Mouse (Mus musculus) liver, embryonic 14.5 days (tissue): ENCODE measurements around the gene Tex35. TPM values are rescaled to one million over a fixed set of nuclear protein-coding genes. Genes with fewer than 3 reads are reported as not detected.

ENCODE experiments used
- ATAC-seq: fragments of 200-750 bp; cut with Nextera tagmentation; 2 replicates; pipeline ENCODE4 v1.8.0; 2017; ENCODE audit warnings: moderate number of reproducible peaks, mild to moderate bottlenecking, moderate library complexity; ENCODE audit not compliant: insufficient read depth
- DNase-seq, 3 experiments: peaks; one replicate each; pipeline ENCODE4 v3.0.0-alpha.2; 2012 to 2013; ENCODE audit warnings: low read depth in 3 of 3, low spot score in 3 of 3
- H3K27ac ChIP-seq: fragments of 300-500 bp; sonication (generic); 2 replicates; pipeline ENCODE4 v1.5.1; 2014; ENCODE audit warnings: moderate library complexity, mild to moderate bottlenecking, control low read depth, inconsistent platforms
- H3K27me3 ChIP-seq: fragments of 300-500 bp; sonication (generic); 2 replicates; pipeline ENCODE4 v1.6.1; 2014; ENCODE audit warnings: mild to moderate bottlenecking, low read length, moderate library complexity; ENCODE audit not compliant: control insufficient read depth, insufficient read depth
- H3K36me3 ChIP-seq: fragments of 300-500 bp; sonication (generic); replicated peaks from 2 replicates; pipeline ENCODE4 v1.6.1; 2014; ENCODE audit warnings: low read depth; ENCODE audit not compliant: control insufficient read depth, insufficient read depth
- H3K4me1 ChIP-seq, 2 experiments: fragments of 200-500 bp in 1 of 2; fragments of 300-500 bp in 1 of 2; sonication (generic) in 1 of 2; replicated peaks; 2 replicates each; pipeline ENCODE4 v1.6.1; 2012 to 2014; ENCODE audit warnings: antibody characterized with exemption in 1 of 2, inconsistent platforms in 1 of 2, low read length in 1 of 2; ENCODE audit not compliant: control insufficient read depth in 2 of 2, insufficient read depth in 2 of 2
- H3K4me2 ChIP-seq: fragments of 300-500 bp; sonication (generic); 2 replicates; pipeline ENCODE4 v1.6.1; 2014; ENCODE audit warnings: low read depth, mild to moderate bottlenecking, control low read depth, moderate library complexity
- H3K4me3 ChIP-seq, 2 experiments: fragments of 200-500 bp in 1 of 2; fragments of 300-500 bp in 1 of 2; sonication (generic) in 1 of 2; 2 replicates each; pipeline ENCODE4 v1.5.1; 2012 to 2014; ENCODE audit warnings: low read depth in 2 of 2, low read length in 2 of 2, mild to moderate bottlenecking in 2 of 2, control low read depth in 1 of 2, inconsistent platforms in 1 of 2, moderate library complexity in 1 of 2; ENCODE audit not compliant: insufficient read depth in 1 of 2
- H3K9ac ChIP-seq: fragments of 300-500 bp; sonication (generic); replicated peaks from 2 replicates; pipeline ENCODE4 v1.6.1; 2014; ENCODE audit warnings: mild to moderate bottlenecking, control low read depth, moderate library complexity
- H3K9me3 ChIP-seq: fragments of 300-500 bp; sonication (generic); 2 replicates; pipeline ENCODE4 v1.6.1; 2016; ENCODE audit warnings: low read length, mixed read lengths; ENCODE audit not compliant: control insufficient read depth
- CTCF ChIP-seq: IDR thresholded peaks from 2 replicates; pipeline ENCODE4 v1.5.1; 2016; ENCODE audit warnings: antibody characterized with exemption, low read depth, control low read depth
- EP300 ChIP-seq: IDR thresholded peaks from 2 replicates; pipeline ENCODE4 v1.6.1; 2016; ENCODE audit warnings: antibody characterized with exemption, low read depth
- WGBS: fragments of 180-500 bp; shearing (Covaris S2); extraction: QIAGEN DNeasy Blood & Tissue Kit; methylation state at CpG from one replicate; pipeline ENCODE4 v1.1.7; 2014; ENCODE audit not compliant: insufficient replicate concordance; 5-methylcytosine and 5-hydroxymethylcytosine counted together
- polyA plus RNA-seq, 2 experiments: library from polyadenylated mRNA; depleted of rRNA in 1 of 2; stranded (reverse) in 1 of 2; unstranded in 1 of 2; fragments of >200 nt; fragmentation: Nextera tagmentation in 1 of 2; extraction: Ambion mirVana in 1 of 2; gene quantifications; 2 replicates each; pipeline versions ENCODE4 v1.2.1 to v1.2.3; 2012 to 2014

Tex35 gene
- polyA plus RNA-seq, 2 experiments, result not detected

DNA sequence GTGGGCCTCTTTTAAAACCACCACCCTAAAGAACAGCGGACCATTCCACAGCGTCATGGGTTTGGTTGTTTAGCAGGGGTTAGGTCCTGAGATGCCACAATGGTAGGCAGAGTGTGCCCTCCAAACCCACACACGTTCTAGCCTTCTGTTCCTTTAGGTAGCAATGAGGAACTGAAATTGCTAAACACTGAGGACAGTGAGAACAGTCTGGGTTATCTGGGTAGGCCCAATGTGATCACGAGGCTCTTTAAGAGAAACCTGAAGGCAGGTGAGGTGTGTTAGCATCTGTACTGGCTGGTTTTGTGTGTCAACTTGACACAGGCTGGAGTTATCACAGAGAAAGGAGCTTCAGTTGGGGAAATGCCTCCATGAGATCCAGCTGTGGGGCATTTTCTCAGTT is 12.9 kb downstream of the Tex35 start:
- Histone ChIP-seq H3K27ac (no peak overlapping the region), H3K9ac (no peak overlapping the region)
- no peak for DNase-seq

DNA sequence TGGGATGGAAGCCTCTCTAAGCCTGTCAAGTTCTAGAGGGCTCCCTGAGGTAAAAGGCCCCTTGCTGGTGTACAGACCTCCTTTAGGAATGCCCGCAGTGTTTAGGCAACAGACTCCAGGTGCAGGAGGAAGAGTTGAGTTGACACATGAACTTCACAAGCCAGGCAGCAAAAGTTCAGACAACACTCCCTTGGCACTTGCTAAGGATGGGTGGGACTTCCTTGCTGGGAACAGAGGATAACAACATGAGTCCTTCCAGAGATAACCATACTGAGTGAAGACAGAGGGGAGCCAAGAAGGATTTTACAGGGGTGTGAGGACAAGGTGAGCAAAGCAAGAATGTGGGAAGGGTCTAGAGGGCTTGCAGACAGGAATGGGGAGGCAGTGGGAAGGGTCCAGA is 15.9 kb downstream of the Tex35 start:
- ATAC-seq (no peak), DNase-seq (no peak)
- H3K4me2 ChIP-seq, result no peak overlapping the region
- no peak overlapping the region for H3K9ac ChIP-seq
- no peaks in the 10 kb centered on the region for H3K9me3 ChIP-seq
- no peak overlapping the region for H3K4me3 ChIP-seq
- H3K4me1 ChIP-seq, result no peaks in the 10 kb centered on the region
- no peak overlapping the region for H3K27ac ChIP-seq
- no peaks in the 10 kb centered on the region for H3K27me3 ChIP-seq
- TF ChIP-seq EP300 (no peak), CTCF (no peak)
- H3K36me3 ChIP-seq, result no peaks in the 10 kb centered on the region
- 74% methylated on average over 1 of the region's 1 CpGs for WGBS

More for the DNA sequence above, 12.9 kb downstream of the Tex35 start:
- whole genome bisulfite sequencing, result 52% methylated on average over 4 of the region's 4 CpGs
- Histone ChIP-seq H3K4me1 (no peaks in the 10 kb centered on the region), H3K27me3 (no peaks in the 10 kb centered on the region), H3K36me3 (no peaks in the 10 kb centered on the region), H3K4me2 (no peak overlapping the region), H3K9me3 (no peaks in the 10 kb centered on the region), H3K4me3 (no peak overlapping the region)
- no peak for TF ChIP-seq EP300
- TF ChIP-seq CTCF, result no peak
- no peak for ATAC-seq

DNA sequence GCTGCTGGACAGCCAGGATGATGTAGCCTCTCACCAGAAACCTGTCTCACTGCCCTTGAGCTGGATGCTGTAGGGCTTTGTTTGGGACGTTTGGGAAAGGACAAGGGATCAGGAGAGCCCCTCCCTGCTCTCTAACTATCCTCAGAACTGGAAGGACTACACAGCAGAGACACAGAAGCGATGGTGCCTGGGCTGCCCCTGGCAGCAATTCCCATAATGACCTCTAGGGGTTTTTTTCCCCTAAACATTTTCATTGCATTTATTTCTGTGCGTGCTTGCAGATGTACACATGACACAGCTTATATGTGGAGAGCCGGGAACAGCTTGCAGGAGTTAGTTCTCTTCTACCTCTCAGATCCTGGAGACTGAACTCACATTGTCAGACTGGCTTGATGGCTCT is 16.3 kb downstream of the Tex35 start:
- no peak for ATAC-seq
- no peak overlapping the region for H3K27ac ChIP-seq
- H3K36me3 ChIP-seq, result no peaks in the 10 kb centered on the region
- H3K4me3 ChIP-seq, result no peak overlapping the region
- H3K27me3 ChIP-seq, result no peaks in the 10 kb centered on the region
- no peak for DNase-seq
- H3K4me2 ChIP-seq, result no peak overlapping the region
- H3K4me1 ChIP-seq, result no peaks in the 10 kb centered on the region
- no peak overlapping the region for H3K9ac ChIP-seq
- 51% methylated on average over 4 of the region's 4 CpGs for WGBS
- TF ChIP-seq EP300 (no peak), CTCF (peak; percentile 53)
- H3K9me3 ChIP-seq, result no peaks in the 10 kb centered on the region

DNA sequence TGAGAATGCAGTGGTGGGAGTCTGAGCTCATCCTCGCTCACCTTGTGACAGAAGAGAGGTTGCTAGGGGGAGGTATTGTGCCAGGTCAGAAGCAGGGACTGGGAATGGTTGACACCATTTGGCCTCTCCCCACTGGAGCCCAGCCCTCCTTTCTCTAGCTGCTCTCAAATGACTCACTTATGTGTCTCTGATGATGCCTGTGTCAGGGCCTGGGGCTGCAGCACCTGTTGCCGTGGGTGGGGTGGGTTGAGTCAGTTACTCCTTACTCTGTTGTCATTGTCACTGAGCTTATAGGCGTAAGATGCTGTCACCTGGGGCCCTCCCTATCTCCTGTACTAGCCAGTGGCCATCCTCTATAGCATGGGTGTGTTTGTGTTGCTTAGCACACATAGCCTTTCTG is 17.6 kb downstream of the Tex35 start:
- ATAC-seq, result no peak

DNA sequence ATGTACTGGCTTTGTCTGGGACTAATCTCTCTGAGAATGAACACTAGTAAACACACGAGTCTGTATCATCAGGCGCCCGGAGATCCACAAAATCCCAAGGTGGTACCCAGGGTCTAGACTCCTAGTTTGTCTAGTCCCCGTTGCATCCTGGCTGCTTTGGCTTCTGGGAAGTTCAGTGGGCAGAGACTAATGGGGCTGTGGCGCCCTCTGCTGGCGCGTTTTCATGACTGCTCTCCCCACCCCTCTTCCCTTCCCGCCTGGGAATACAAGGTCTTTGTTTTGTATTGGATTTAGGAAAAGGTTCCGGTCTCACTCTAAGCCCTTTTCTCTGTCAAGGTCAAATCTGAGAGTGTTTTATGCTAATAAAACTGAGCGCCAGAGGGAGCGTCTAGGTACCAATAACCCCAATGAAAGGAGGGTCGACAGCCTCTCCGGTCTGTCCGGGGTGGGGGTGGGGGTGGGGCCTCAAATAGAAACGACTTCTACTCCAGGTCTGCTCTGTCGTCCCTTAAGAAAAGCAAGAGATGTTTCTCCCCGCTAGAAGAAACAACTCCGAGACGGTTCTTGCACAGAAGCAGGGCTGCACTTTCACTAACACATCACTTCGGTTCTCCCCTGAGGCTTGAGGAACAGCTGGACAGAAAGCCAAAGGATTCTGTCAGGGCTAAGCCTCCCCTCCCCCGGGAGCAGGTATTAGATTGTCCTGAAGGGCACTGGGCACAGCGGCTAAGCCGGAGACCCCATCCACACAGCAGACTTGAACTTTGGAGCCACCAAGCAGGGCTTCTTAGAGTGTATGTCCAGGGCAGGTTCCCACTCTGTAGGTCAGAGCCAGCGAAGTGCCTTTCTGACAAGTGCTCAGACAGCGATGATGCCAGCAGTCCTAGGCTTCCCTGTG is 22.1 kb downstream of the Tex35 start:
- Histone ChIP-seq H3K9me3 (no peaks in the 10 kb centered on the region), H3K4me1 (no peaks in the 10 kb centered on the region), H3K4me3 (peak overlapping the region; percentile 35 to 46), H3K4me2 (peak overlapping the region; percentile 57), H3K27ac (no peak overlapping the region), H3K36me3 (no peaks in the 10 kb centered on the region), H3K27me3 (no peaks in the 10 kb centered on the region), H3K9ac (no peak overlapping the region; the same call in 1 of the 2 replicates)
- DNase-seq (peak in 1 of 3 experiments; percentile 26), ATAC-seq (no peak)
- WGBS, result 10% methylated on average over 25 of the region's 25 CpGs
- TF ChIP-seq CTCF (peak; percentile 88), EP300 (no peak)

More for the DNA sequence above, 17.6 kb downstream of the Tex35 start:
- H3K36me3 ChIP-seq, result no peaks in the 10 kb centered on the region
- DNase-seq, result no peak
- no peaks in the 10 kb centered on the region for H3K4me1 ChIP-seq
- H3K27ac ChIP-seq, result no peak overlapping the region
- TF ChIP-seq CTCF, result no peak
- no peak overlapping the region for H3K9ac ChIP-seq
- H3K4me2 ChIP-seq, result no peak overlapping the region
- no peaks in the 10 kb centered on the region for H3K27me3 ChIP-seq
- 47% methylated on average over 3 of the region's 3 CpGs for WGBS
- no peaks in the 10 kb centered on the region for H3K9me3 ChIP-seq
- no peak overlapping the region for H3K4me3 ChIP-seq
